Mouse (Mus musculus) CH12.LX (cell line): ENCODE data around the gene Abhd2.

Source experiments
- CHD1 ChIP-seq: IDR thresholded peaks from 2 replicates; pipeline ENCODE4 v1.6.1; 2012; ENCODE audit warnings: low read depth, low read length, improper control_type of control experiment, inconsistent platforms
- CTCF ChIP-seq, 2 experiments: IDR thresholded peaks in 1 of 2; conservative IDR thresholded peaks in 1 of 2; 2 replicates each; pipeline ENCODE4 v1.5.1; 2011 to 2012; ENCODE audit warnings: low read depth in 2 of 2, low read length in 2 of 2, improper control_type of control experiment in 1 of 2, inconsistent platforms in 1 of 2, mild to moderate bottlenecking in 1 of 2, moderate library complexity in 1 of 2

DNA sequence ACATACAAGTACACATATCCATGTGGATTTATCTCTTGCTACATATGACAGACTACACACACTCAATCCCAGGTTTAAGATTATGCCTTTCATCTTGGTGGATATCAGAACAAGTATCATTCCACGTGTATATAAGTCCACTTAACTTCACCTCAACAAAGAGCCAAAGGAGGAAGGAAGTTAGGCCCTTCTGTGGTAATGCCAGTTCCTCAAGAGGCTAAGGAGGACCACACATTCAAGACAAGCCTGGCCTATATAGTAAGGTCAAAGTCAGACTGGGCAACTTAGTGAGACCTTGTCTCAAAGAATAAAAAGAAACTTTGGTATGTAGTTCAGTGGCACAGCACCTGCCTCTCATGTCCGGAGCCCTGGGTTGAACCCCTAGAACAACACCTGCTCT is 41.4 kb upstream of the Abhd2 start:
- TF ChIP-seq CTCF (conservative IDR thresholded peaks at IDR 0.05 in 1 of 2, IDR thresholded peaks at IDR 0.05 in 1 of 2; ENCODE audit: low read depth in 2 of 2, low read length in 2 of 2) (no peak), CHD1 (no peak)
